Mouse (Mus musculus) ES-E14 (cell line): ENCODE measurements around the gene Gemin6.
"Not testable (repeated sequence)": the region's sequence is repeated elsewhere in the genome, so short reads cannot be mapped to it uniquely, and the experiment has no call there.

Source experiments
- CHD2 ChIP-seq: IDR thresholded peaks from 2 replicates; pipeline ENCODE4 v1.6.1; 2014; ENCODE audit warnings: mild to moderate bottlenecking, low read depth, low read length, inconsistent platforms
- HCFC1 ChIP-seq: IDR thresholded peaks from 2 replicates; pipeline ENCODE4 v1.6.1; 2012; ENCODE audit warnings: low read length, inconsistent platforms, borderline replicate concordance; ENCODE audit not compliant: insufficient read depth
- MAFK ChIP-seq: IDR thresholded peaks from 2 replicates; pipeline ENCODE4 v1.6.1; 2014; ENCODE audit warnings: mild to moderate bottlenecking, low read depth, low read length, inconsistent platforms; ENCODE audit not compliant: insufficient read depth
- ZC3H11A ChIP-seq: IDR thresholded peaks from 2 replicates; pipeline ENCODE4 v1.6.1; 2012; ENCODE audit warnings: low read depth, mild to moderate bottlenecking, inconsistent platforms, low read length, borderline replicate concordance

DNA sequence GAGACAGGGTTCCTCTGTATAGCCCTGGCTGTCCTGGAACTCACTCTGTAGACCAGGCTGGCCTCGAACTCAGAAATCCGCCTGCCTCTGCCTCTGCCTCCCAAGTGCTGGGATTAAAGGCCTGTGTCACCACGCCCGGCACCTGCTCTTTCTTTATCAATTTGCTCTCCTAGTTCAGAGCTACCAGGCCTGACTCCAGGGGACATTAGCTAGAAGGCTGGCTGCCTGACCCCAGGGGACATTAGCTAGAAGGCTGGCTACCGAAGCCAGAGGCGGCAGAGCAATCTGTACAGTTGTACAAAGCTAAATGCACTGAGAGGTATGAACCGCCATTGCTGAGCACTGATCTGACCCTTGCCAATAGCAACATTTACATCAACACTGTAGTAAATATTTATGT, 46.4 kb downstream of the Gemin6 start:
- TF ChIP-seq ZC3H11A, CHD2, HCFC1, MAFK: not testable (repeated sequence)
